Mouse (Mus musculus): ENCODE results near the gene Iqcf5.
"Not testable (repeated sequence)": the region's sequence is repeated elsewhere in the genome, so short reads cannot be mapped to it uniquely, and the experiment has no call there.

Gene Iqcf5

DNA sequence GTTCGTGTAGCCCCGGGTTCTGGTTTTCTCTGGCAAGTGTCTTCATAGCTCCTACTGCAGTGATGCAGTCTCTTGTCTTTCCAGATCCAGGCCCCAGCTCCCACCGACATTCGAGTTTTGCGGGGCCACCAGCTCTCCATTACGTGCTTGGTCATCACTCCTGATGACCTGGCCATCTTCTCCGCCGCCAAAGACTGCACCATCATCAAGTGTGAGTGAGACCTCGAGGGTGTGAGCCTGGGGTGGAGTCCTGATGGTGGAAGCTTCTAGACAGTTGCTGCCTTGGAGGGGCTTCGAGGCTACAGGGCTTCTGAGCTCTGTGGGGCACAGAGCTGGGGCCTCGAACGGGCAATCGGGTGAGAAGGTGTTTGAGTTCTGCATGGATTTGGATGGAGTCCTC is 32.7 kb upstream of the Iqcf5 start:
- DNase-seq (ENCODE audit: low spot score) = no peak

DNA sequence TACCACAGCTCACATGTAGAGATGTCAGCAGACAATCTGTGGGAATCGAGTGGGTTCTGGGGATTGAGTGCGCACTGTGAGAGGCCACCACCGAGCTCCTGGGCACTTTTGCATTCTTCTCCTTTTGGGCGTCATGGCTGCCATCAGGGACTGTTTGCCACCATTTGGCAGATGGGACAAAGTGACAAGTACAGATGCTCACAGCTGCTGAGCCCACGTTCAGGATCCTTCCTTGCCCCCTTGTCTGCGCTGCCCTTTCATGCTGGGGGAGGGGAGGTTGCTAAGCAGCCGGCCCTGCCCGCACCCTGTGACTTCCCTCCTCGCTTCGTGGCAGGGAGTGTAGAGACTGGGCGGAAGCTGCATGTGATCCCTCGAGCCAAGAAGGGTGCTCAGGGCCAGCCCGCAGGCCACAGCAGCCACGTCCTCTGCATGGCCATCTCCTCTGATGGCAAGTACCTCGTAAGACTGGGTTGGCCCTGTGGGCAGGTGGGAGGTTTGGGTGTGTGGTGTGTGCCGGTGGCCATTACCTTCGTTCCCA is 31.7 kb upstream of the Iqcf5 start:
- no peak for DNase-seq (ENCODE audit: low spot score)

DNA sequence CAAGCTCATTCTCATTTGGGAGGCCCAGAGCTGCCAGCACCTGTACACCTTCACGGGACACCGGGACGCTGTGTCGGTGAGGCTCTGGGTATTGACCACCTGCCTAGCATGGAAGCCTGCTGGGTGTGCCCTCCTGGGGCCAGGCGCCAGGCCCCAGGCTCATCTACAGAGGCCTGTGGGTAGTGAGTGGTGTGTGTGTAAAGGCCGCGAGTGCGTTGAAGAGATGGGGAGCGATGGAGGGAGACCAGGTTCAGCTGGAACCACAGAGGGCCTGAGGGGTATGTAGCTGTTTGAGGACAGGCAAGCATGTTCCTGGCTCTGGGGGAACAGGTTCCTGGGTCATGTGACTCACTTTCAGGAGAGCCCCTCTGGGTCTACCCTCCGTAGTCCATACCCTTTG is 31.2 kb upstream of the Iqcf5 start:
- DNase-seq (ENCODE audit: low spot score) = no peak

DNA sequence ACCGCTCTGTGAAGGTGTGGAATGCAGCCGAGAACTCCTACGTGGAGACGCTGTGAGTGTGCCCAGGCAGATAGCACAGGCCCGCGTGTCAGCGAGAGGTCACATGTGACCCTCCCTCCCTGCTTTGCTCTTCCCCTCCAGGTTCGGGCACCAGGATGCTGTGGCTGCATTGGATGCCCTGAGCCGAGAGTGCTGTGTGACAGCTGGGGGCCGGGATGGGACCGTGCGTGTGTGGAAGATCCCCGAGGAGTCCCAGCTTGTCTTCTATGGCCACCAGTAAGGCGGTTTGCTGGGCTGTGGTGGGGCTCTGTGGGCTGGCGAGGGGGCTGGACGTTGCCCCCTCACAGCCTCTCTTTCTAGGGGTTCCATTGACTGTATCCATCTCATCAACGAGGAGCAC is 30.8 kb upstream of the Iqcf5 start:
- DNase-seq (ENCODE audit: low spot score) = no peak

DNA sequence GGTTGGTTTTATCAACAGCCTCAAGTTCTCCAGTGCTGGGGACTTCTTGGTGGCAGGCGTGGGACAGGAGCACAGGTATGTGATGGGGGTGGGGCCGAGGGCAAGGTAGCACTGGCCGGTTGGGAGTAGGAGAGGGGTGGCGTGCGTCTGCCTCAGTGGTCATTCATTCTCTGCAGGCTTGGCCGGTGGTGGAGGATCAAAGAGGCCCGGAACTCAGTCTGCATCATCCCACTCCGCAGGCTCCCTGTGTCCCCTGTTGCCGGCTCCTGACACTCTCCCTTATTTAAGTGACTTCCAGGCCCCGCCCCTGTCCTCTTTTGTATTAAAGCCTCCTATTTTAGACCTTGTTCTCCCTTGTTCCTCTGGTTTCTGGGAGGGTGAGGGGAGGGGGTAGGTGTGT is 29.3 kb upstream of the Iqcf5 start:
- no peak for DNase-seq (ENCODE audit: low spot score)

DNA sequence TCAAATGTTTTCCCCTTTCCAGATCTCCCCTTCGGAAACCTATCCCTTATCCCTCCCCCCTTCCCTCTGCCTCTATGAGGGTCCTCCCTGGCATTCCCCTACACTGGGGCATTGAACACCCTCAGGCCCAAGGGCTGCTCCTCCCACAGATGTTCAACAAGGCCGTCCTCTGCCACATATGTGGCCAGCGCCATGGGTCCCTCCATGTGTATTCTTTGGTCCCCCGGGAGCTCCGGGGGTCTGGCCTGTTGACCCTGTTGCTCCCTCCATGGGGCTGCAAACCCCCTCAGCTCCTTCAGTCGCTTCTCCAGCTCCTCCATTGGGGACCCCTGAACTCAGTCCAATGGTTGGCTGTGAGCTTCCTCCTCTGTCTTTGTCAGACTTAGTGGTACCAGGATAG is 26.8 kb upstream of the Iqcf5 start:
- not testable (repeated sequence) for DNase-seq (ENCODE audit: low spot score)

DNA sequence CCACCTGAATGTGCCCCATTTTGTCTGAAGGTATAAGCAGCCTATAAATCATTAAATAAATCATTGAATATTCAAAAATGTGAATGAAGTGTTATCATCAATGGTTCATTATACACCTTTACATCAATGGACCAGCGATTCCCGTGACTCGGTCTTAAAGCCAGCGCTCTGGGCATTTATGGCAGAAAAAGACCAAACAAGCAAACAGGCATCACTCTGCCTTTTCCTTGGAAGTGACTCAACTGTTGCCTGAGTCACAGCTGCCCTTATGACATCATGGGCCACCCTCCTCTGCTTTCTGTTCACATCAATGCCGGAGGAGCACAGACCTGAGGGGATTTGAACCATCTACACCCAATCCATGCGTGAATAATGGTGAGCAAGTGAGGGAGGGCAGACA is 14.7 kb upstream of the Iqcf5 start, which contains the start of gene Iqcf1:
TSS of gene Iqcf1 (plus strand) at position 301 of the 400 bp plus-strand sequence.
- DNase-seq (ENCODE audit: low spot score) = no peak

DNA sequence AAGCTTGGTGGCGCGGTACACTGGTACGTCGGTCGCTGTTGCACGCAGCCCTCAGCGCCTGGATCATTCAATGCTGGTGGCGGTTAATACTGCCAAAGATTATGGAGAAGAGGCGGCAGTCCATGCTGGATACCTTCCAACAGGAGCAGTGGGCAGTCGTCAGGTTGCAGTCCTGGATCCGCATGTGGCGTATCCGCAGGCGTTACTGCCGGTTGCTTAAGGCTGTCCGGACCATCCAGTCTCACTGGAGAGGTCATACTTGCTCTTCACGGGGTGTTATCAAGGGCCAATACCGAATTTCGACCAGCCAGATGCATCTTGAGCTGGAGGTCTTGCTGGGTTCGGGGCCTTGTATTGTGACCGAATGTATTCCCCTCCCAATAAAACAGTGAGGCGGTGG is 12.5 kb upstream of the Iqcf5 start:
- no peak for DNase-seq (ENCODE audit: low spot score)

DNA sequence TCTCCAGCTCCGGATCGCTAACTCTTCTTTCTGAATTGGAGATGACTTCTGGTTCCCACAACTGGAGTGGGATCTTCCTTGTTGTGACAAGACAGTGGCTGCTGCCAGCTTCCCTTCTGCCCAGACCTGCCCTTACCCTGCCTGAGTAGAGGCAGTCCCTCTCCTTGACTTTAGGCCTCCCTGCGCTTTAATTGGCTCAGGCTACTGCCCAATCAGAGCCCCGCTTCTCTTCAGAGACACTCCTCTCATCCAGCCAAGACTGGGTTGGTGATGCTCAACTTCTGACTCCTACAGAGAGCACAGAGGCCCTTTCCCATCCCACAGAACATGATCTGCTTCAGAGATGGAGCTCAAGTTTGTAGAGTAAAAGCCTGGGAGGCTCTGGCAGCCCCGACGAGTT is 10.1 kb upstream of the Iqcf5 start:
- DNase-seq (ENCODE audit: low spot score) = no peak

DNA sequence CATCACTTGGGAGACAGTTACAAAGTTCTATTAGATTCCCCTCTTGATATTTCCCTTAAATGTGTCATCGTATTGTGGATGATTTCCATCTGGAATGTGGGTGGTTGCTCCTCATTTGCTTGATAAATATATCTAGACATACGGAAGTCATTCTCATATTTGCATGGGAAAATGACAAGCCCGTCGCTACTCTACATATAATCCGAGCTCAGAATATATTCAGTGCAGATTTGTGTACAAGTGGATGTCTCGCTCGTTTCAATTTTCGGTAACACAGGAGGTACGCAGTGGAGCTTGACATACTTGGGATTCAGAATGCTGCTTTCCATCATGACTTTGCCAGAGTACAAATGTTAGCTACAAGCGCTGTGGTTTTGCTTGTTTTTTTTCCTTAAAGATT is 5.0 kb upstream of the Iqcf5 start:
- no peak for DNase-seq (ENCODE audit: low spot score)

DNA sequence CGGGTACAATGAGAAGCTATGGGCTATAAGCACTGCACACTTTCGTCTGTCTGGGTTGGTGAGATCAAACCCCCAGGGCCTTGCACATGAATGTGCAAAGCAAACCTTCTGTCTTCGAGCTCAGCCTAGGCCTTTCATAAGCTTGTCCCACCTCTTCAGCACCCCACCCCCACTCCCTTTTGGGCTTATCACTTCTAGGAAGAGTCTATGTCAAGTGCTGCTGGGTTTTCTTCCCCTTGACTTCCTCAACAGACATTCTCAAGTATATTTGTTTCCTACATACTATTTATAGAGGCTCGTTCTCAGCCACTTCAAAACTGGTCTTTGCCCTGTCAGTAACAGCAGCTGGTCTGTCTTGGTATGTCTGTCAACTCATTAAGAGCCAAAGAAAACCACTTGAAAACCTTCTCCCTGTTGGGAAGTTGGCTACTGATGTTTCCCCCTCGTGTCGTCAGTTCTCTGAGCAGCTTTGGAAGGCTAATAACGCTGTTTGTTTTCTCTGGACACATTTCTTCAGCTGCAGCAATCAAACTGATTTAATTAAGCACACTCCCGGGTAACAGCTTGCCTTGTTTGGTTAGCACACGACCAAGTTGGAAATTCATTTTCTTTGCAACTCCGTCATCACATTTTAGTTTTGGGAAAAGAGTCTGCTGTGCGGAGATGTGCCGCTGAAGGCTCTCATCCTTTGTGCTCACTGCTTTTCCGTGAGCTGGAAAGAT is 1.5 kb upstream of the Iqcf5 start:
- DNase-seq (ENCODE audit: low spot score) = peak; percentile 69

DNA sequence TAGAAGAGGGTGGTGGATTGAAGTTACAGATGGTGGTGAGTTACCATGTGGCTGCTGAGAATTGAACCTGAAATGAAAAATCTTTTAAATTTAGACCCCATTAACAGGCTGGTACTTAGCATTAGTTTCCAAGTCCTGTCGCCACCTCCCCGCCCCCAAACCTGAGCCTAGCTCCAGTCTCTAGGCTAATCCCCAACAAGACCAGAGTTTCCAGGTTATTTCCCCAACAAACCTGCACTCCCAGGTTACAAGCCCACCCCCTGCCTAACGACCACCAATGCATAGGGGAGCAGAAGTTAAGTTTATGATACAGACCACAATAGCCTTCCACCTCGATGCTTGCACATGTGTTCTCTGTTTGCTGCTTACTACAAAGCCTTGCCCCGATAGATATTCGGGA is 807 bp upstream of the Iqcf5 start:
- no peak for DNase-seq (ENCODE audit: low spot score)

DNA sequence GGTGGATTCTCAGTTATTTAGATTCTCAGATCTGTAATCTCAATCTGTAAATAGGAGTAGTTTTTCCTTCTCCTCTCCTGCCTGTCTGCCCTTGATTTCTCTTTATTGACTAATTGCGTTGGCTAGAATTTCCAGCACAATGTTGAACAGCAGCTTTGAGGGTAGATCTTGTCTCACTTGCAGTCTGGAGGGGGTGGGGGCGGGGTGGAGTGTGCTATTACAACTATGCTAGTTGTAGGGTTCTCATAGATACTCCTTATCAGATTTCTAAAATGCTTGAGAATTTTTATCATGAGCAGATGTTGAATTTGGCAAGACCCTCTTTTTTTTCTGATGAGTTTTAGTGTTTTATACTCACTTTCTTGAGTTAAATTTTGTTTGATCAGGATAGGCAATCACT is 5.1 kb downstream of the Iqcf5 start:
- no peak for DNase-seq (ENCODE audit: low spot score)

DNA sequence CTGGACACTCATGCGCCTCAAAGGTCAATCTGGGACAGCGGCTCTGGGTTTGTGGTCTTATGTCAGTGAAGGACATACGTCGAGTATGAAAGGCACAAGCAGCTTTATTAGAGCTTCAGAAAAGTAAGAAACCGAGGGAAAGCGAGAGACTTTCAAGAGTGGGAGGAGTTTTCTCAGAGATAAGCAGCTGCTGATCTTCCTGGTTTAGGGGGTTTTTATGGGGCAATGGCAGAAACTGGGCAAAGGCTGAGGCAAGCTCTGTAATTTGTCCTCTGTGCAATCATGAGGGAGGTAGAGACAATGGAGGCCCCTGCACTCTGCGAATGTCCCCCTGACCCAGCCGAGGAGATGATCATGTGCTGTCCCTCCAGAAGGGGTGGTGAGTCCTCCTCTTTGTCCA is 5.5 kb downstream of the Iqcf5 start:
- no peak for DNase-seq (ENCODE audit: low spot score)

DNA sequence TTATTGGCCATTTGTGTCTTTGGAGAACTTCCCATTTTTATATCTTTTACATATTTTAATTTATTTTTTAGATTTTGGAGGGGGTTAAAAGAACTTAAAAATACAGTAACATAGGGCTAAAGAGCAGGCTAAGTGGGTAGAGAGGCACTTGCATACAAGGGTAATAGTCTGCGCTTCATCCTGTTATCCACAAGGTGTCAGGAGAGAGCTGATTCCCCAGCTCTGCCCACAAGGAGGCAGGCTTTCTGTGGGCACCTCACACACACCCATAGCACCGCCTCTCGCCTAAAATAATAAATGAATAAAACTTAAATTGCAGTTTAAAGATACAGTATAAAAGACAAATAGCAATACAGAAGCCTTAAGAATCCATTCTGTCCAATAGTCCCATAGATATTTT is 17.5 kb downstream of the Iqcf5 start:
- DNase-seq (ENCODE audit: low spot score) = peak; percentile 49

DNA sequence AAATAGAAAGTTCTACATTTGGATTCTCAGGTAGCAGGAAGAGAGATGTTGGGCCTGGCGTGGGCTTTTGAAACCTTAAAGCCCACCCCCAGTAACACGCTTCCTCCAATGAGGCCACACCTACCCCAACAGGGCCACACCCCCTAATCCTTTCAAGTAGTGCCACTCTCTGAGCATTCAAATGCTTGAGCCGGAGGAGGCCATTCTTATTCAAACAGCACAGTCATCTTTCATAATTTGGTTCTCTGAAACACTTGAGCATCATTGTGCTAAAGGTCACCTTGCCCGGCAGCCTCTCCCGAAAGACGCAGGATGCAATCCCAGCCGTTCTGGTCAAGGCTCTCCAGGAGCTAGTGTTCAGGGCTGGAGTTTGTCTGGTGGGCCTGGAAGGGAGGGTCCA is 19.9 kb downstream of the Iqcf5 start:
- DNase-seq (ENCODE audit: low spot score) = no peak

DNA sequence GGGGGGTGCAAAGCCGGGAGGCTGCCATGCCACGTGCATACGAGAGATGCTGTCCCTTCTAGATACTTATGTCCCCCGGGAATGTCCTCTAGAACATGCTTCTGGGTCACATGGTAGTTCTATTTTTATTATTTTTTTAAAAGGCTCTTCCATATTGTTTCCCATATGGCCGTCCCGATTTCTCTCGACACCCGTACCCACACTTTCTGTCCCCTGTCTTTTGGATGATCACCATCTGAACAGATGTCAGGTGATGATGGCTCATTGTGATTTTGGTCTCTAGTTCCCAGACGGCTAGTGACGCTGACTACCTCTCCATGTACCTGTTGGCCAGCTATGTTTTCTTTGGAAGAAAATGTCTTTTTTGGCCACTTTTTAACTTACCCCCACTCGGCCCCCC is 20.6 kb downstream of the Iqcf5 start:
- no peak for DNase-seq (ENCODE audit: low spot score)

DNA sequence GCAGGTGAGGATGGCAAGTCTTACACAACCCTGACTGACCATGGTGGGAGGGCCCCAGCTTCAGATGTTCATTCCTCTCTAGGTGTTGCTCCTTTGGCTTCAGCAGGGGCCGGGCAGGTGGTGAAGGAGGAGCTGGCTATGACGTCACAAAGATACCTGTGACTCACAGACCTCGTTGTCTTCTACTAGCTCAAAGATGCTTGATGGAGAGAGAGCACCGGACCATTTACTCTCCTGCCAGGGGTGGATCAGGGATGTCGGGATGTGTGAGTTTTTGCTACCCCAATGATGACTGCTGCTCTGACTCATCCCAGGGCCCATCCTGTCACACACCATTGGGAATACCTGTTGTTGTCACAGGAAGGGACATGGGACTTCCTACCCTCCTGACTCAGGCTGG is 47.2 kb downstream of the Iqcf5 start, which contains the start of gene Iqcf3:
TSS of gene Iqcf3 (minus strand) at position 101 of the 400 bp plus-strand sequence.
- DNase-seq (ENCODE audit: low spot score) = no peak

DNA sequence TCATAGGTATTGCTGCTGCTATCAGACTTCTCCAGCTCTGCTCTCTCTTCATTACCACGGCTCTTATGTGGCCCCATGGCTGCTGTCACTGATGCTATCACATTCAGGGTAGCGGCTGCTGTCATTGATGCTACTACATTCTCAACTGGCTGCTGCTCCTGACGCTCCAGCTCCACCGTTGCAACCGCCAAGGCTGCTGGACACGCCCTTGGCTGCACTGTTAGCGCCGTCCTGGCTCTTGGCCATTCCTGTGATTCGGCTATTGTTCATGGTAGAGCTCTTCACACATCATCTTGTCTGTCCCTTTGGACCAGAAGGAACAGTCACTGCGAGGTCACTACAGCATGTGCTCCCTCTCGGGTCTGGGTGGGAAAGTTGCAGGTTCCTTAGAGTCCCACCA is 47.9 kb downstream of the Iqcf5 start:
- DNase-seq (ENCODE audit: low spot score) = peak; percentile 59

DNA sequence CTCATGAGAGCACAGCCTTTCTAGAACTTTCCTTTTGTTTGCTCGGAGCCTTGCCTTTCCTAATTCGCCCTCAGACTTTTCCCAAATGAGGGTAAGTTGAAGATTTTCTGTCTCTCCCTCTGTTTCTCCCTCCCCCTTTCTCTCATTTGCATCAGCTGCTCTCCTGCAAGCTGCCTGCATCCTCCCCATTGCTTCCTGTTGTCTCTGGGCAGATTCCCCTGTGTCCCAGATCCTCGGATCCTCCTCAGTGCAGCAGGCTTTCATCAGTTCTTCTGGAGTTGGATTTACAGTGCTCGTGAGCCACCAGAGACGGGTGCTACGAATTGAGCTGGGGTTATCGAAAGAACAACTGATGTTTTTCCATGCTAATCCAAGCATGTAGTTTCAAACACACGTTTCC is 49.7 kb downstream of the Iqcf5 start:
- DNase-seq (ENCODE audit: low spot score) = peak; percentile 22

All from MN1 (cell line).